Mouse (Mus musculus) testis, adult 2 months (tissue): ENCODE measurements around the gene Ksr1.

Experiments
- CTCF ChIP-seq: fragments of 200-500 bp; IDR thresholded peaks from 2 replicates; pipeline ENCODE4 v1.5.1; 2012; ENCODE audit warnings: low read depth, mild to moderate bottlenecking, inconsistent platforms, low read length, moderate library complexity; ENCODE audit not compliant: control insufficient read depth, insufficient read depth, insufficient replicate concordance
- POLR2A ChIP-seq: fragments of 200-500 bp; IDR thresholded peaks from 2 replicates; pipeline ENCODE4 v1.6.1; 2012; ENCODE audit warnings: low read depth, mild to moderate bottlenecking, inconsistent platforms, low read length, moderate library complexity; ENCODE audit not compliant: control insufficient read depth

DNA sequence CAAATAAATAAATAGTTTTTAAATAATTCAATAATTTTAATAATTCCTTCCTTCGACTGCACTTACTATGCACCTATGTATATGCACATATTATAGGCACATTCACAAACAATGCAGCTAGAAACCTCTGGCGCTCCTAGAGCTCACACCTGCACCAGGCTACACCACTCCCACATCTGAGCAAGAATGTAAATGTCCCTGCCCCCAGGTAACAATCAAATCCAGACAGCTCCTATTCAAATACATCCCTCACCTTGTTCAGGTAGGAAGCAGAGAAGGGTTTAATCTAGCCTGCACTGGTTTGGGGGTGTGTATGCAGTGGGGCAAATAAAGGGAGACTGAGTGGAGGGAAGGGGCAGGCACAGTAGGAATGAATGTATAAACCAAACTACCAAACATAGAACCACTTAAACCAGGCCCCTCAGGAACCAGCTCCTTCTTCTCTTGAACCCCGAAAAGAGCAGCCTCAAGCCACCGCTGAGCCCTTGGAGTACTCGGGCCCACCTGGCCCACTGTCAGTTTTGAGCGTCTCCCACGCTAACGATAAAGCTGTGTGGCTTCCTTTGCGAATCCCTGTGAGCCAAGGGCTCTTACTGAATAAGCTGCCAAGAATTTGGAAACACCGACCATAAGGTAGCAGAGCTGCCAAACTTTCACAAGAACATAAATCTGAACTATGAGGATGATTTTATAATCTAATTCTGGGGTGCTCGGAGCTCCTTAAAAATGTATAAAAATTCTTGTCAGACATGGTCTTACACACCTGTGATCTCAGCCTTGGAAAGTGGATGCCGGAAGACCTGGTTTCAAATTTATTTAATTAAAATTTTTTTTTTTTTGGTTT lies 167.8 kb downstream of the Ksr1 start:
- TF ChIP-seq POLR2A (no peak), CTCF (no peak)
